Mouse (Mus musculus): ENCODE results near the gene Stab2. TPM values are rescaled to one million over a fixed set of nuclear protein-coding genes. Genes with fewer than 3 reads are reported as not detected.
A peak's percentile ranks its signal among the peaks of the same experiment; 100 is the strongest.

Gene Stab2
- polyA plus RNA-seq, 1 experiment from 2014 or later = 3.8 TPM

GRCm38 (mm10) chr10:86794794-86795535 is 212.9 kb downstream of the Stab2 start:
- Histone ChIP-seq H3K36me3 (ENCODE audit: control insufficient read depth, insufficient read depth, low read length) (no peaks in the 10 kb centered on the region), H3K4me2 (replicated peaks; ENCODE audit: low read depth, low read length) (no peak overlapping the region), H3K4me1 (ENCODE audit: control insufficient read depth, insufficient read depth, low read length) (no peaks in the 10 kb centered on the region), H3K27me3 (ENCODE audit: control insufficient read depth, insufficient read depth, low read length) (no peaks in the 10 kb centered on the region), H3K27ac (ENCODE audit: low read depth, low read length) (no peak overlapping the region), H3K9me3 (ENCODE audit: control insufficient read depth, low read length) (no peaks in the 10 kb centered on the region), H3K4me3 (ENCODE audit: low read length) (no peak overlapping the region), H3K9ac (ENCODE audit: low read depth, low read length) (no peak overlapping the region)
- 91% methylated on average over 9 of the region's 9 CpGs for WGBS
- no peak for ATAC-seq (ENCODE audit: low FRiP score, low TSS enrichment)

GRCm38 (mm10) chr10:86794196-86794595 is 213.6 kb downstream of the Stab2 start:
- no peak for ATAC-seq (ENCODE audit: low FRiP score, low TSS enrichment)
- 88% methylated on average over 4 of the region's 4 CpGs for WGBS
- H3K9ac ChIP-seq (ENCODE audit: low read depth, low read length) = no peak overlapping the region
- no peaks in the 10 kb centered on the region for H3K9me3 ChIP-seq (ENCODE audit: control insufficient read depth, low read length)
- no peaks in the 10 kb centered on the region for H3K27me3 ChIP-seq (ENCODE audit: control insufficient read depth, insufficient read depth, low read length)
- no peak overlapping the region for H3K4me3 ChIP-seq (ENCODE audit: low read length)
- no peaks in the 10 kb centered on the region for H3K36me3 ChIP-seq (ENCODE audit: control insufficient read depth, insufficient read depth, low read length)
- no peak overlapping the region for H3K27ac ChIP-seq (ENCODE audit: low read depth, low read length)
- H3K4me1 ChIP-seq (ENCODE audit: control insufficient read depth, insufficient read depth, low read length) = no peaks in the 10 kb centered on the region
- H3K4me2 ChIP-seq (replicated peaks; ENCODE audit: low read depth, low read length) = no peak overlapping the region

GRCm38 (mm10) chr10:86793509-86793951 is 214.3 kb downstream of the Stab2 start:
- 81% methylated on average over 2 of the region's 2 CpGs for WGBS

GRCm38 (mm10) chr10:86791507-86792184 is 216.2 kb downstream of the Stab2 start:
- H3K27ac ChIP-seq (ENCODE audit: low read depth, low read length) = no peak overlapping the region; the same call in 1 of the 2 replicates
- no peaks in the 10 kb centered on the region for H3K9me3 ChIP-seq (ENCODE audit: control insufficient read depth, low read length)
- H3K27me3 ChIP-seq (ENCODE audit: control insufficient read depth, insufficient read depth, low read length) = no peaks in the 10 kb centered on the region
- H3K9ac ChIP-seq (ENCODE audit: low read depth, low read length) = no peak overlapping the region
- no peak overlapping the region for H3K4me2 ChIP-seq (replicated peaks; ENCODE audit: low read depth, low read length)
- H3K4me1 ChIP-seq (ENCODE audit: control insufficient read depth, insufficient read depth, low read length) = no peaks in the 10 kb centered on the region
- H3K36me3 ChIP-seq (ENCODE audit: control insufficient read depth, insufficient read depth, low read length) = no peaks in the 10 kb centered on the region
- no peak overlapping the region for H3K4me3 ChIP-seq (ENCODE audit: low read length)
- ATAC-seq (ENCODE audit: low FRiP score, low TSS enrichment) = no peak; the same call in 1 of the 2 replicates
- WGBS = 43% methylated on average over 7 of the region's 7 CpGs

More at GRCm38 (mm10) chr10:86793509-86793951, 214.3 kb downstream of the Stab2 start:
- Histone ChIP-seq H3K4me3 (ENCODE audit: low read length) (no peak overlapping the region), H3K36me3 (ENCODE audit: control insufficient read depth, insufficient read depth, low read length) (no peaks in the 10 kb centered on the region), H3K9ac (ENCODE audit: low read depth, low read length) (no peak overlapping the region), H3K4me1 (ENCODE audit: control insufficient read depth, insufficient read depth, low read length) (no peaks in the 10 kb centered on the region), H3K27me3 (ENCODE audit: control insufficient read depth, insufficient read depth, low read length) (no peaks in the 10 kb centered on the region), H3K4me2 (replicated peaks; ENCODE audit: low read depth, low read length) (no peak overlapping the region), H3K9me3 (ENCODE audit: control insufficient read depth, low read length) (no peaks in the 10 kb centered on the region), H3K27ac (ENCODE audit: low read depth, low read length) (no peak overlapping the region)
- peak; percentile 47; the same call in 1 of the 2 replicates for ATAC-seq (ENCODE audit: low FRiP score, low TSS enrichment)

Other genes starting within 250 kb of the Stab2 start
- gene Gm49358, start 244.1 kb downstream of the Stab2 start, polyA plus RNA-seq (2014; fragmentation: Nextera tagmentation; extraction: Ambion mirVana) = 0.22 and 0.31 TPM in 2 replicates
- 1.5 and 2.6 TPM in 2 replicates for gene Nt5dc3, start 229.0 kb downstream of the Stab2 start, polyA plus RNA-seq (2014; fragmentation: Nextera tagmentation; extraction: Ambion mirVana)
- not detected in 2 replicates for gene 1700113H08Rik, start 50.0 kb upstream of the Stab2 start, polyA plus RNA-seq (2014; fragmentation: Nextera tagmentation; extraction: Ambion mirVana)

Measured in kidney, embryonic 14.5 days (tissue).